Mouse (Mus musculus): ENCODE data around the gene Smco4.
"Not testable (repeated sequence)": the region's sequence is repeated elsewhere in the genome, so short reads cannot be mapped to it uniquely, and the experiment has no call there.

The Smco4 gene

GRCm38 (mm10) chr9:15538979-15539533, 45.8 kb downstream of the Smco4 start:
- DNase-seq (ENCODE audit: low read depth, low spot score) = no peak

GRCm38 (mm10) chr9:15541735-15542354, 48.6 kb downstream of the Smco4 start:
- DNase-seq (ENCODE audit: low read depth, low spot score) = no peak

GRCm38 (mm10) chr9:15550461-15550961, 57.3 kb downstream of the Smco4 start:
- DNase-seq (ENCODE audit: low read depth, low spot score) = no peak

DNA sequence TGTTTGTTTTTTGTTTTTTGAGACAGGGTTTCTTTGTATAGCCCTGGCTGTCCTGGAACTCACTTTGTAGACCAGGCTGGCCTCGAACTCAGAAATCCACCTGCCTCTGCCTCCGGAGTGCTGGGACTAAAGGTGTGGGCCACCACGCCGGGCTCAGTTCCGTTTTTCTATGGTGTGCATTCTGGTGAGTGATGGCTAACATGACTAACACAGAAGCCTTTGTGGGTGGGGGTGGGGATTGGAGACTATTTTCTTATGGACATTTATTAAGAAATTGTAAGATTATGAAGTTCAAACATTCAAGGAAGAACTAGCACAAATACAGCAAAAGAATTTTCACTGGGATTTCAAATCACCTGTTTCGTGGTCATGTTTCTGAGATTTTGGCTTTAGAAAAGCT, 57.8 kb downstream of the Smco4 start:
- not testable (repeated sequence) for DNase-seq (ENCODE audit: low read depth, low spot score)

GRCm38 (mm10) chr9:15551933-15552851, 59.0 kb downstream of the Smco4 start:
- no peak for DNase-seq (ENCODE audit: low read depth, low spot score)

DNA sequence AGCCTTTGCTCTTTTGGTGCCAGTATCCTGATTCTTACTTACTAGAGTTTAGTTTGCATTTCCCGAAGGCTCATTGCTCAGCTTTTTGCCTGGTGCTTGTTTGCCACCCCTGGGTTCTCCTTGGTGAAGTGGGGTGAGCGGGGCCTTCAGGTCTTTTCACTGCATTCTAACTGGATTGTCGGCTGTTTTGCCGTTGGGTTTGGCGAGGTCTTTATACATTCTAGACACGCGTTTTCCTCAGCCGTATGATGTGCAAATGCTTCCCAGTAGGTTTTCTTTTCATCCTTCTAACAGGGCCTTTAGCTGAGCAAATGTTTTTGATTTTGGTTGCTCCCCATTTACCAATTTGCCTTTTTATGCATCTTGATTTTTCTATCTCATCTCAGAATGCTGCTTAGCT, 60.1 kb downstream of the Smco4 start:
- DNase-seq (ENCODE audit: low read depth, low spot score) = no peak

DNA sequence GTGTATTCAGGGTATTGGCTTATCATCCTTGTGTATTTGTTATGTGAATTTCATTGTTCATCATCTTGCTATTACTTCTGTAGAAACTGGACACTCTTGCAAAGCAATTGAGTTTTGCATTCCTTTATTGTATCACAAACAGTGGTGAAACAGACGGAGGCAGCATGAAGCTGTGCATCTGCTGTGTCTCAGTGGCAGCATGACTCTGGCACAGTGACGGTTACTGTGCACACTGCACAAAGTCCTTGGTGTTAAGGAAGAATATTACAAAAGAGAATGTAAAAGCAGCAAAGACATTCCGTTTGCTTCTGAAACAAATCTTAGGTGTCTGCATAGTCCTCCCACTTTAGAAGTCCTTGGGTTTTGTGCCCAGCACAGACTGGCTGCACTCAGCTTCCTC, 67.2 kb downstream of the Smco4 start:
- DNase-seq (ENCODE audit: low read depth, low spot score) = no peak

DNA sequence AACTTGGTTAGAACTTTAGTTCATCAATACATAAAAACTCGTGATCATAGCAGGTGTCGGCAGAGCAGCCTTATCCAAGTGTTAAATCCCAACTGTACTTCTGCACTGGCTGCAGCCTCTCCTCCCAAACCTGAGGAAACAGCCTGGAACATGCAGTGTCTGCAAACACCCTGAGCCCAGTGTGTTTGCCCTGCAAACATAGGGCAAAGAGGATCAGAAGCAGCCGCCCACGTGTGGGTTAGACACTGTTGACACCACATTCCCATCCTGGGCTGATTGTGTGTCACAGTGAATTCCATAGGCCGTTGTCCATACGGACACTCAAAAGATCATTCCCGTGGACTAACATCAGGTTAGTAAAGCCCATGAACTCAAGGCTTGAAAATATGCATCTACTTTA, 69.1 kb downstream of the Smco4 start:
- DNase-seq (ENCODE audit: low read depth, low spot score) = no peak

DNA sequence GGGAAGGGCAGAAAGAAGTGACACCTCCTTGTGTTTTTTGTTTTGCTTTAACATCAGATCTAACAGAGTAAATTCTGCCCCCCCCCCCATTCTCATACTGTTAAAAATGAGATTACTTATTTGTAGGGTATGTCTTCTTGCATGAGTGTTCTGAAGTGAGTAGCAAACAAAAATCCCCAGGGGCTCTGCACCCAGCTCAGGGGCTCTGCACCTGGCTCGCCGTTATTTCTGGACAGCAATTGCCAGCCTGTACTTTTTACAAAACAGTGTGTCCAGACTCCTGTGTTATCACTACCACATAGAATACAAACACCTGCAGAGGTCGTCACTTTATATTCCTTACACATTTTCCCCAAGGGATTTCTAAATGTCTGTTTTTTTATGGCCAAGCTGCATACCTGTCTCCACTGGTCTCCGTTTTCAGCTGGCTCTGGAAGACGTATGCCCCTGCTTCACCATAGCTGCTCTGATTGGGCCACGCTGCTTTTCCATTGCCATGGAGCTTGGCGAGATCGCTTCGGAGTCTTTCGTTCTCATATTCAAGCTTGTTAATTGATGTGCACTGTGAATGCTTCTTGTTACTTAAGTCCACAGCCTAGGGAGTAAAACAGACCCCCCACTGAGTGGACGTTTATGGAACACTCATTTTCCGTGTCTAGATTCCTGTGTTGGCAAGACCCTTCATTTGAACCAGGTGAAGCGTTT, 81.7 kb downstream of the Smco4 start:
- no peak for DNase-seq (ENCODE audit: low read depth, low spot score)

DNA sequence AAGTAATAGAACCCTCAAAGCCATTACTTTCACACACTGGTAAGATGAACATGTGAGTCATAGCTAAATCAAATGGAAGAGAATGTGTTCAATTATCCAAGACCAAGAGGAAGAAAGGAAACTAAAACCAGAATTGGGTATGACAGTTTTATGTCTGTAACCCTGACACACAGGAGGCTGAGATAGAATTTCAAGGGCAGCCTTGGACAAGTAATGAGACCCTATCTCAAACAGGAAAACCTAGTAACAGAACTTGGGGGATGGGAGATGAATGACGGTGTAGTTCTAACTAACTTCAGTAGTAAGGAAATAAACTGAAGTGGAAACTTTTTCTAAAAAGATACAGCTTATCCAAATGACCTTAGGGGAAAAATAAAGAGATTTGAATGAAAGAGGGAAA, 85.2 kb downstream of the Smco4 start:
- DNase-seq (ENCODE audit: low read depth, low spot score) = no peak

GRCm38 (mm10) chr9:15578946-15579345, 85.7 kb downstream of the Smco4 start:
- no peak for DNase-seq (ENCODE audit: low read depth, low spot score)

DNA sequence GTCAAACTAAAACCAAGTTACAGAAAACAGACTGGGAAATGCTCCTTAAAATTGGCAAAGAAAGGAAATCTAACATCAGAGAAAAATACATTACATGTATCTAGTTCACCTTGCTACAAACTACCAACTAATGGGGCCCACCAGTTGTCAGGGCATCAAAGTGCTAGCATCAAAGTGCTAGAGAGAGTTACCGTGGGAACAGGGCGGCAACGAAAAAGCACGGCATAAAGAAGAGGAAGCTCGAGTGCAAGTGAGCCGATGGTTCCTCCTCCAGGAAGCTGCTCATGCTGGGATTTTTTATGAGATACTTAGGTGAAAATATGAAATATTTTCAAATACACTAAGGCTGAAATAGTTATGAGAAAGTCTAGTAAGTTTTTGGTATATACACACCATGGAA, 86.9 kb downstream of the Smco4 start:
- no peak for DNase-seq (ENCODE audit: low read depth, low spot score)

DNA sequence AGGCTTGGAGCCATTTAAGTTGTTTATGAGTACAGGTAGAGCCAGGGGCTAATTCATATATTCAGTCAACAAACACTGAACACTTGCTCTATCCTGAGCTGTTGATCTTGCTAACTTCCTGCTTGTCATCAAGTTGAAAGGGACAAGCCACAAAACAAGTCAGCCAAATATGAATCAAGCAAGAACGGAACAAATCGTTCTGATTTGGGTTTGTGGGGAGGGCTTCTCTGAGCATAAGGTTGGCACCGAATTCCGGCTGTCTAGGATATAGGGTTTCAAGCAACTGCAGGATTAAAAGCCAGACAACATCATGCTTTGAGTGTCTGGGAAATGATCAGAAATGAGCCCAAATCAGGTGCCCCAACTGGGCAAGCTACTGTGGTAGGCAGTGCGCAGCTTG, 88.8 kb downstream of the Smco4 start:
- DNase-seq (ENCODE audit: low read depth, low spot score) = no peak

GRCm38 (mm10) chr9:15584209-15584608, 91.0 kb downstream of the Smco4 start:
- no peak for DNase-seq (ENCODE audit: low read depth, low spot score)

GRCm38 (mm10) chr9:15585956-15586355, 92.7 kb downstream of the Smco4 start:
- no peak for DNase-seq (ENCODE audit: low read depth, low spot score)

GRCm38 (mm10) chr9:15587157-15587854, 94.1 kb downstream of the Smco4 start:
- DNase-seq (ENCODE audit: low read depth, low spot score) = no peak

DNA sequence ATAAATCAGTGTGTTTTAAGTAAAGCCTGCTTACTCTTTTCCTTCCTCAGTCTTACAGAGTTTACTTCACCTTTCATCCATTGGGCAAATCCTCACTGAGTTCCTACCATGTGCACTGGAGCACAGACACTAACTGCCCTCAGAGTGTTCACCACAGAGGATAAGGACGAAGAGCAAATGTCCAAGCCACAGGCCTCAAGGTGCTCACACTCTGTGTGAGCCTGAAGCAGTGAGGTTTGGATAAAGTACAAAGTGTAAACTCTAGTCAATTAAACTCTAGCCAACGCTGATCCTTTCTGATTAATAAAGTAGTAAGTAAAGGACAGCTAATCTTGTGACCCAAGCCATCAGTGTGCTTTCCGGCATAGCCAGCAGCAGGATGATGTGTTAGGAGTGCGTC, 100.9 kb downstream of the Smco4 start:
- DNase-seq (ENCODE audit: low read depth, low spot score) = no peak

Measured in retina, postnatal 7 days (tissue).